Mouse (Mus musculus): ENCODE measurements at regions not wholly inside any gene's neighbourhood (a gene's known extent, or its start where the extent isn't known, plus 50 kb on each side); places are given as distances from the start of the nearest gene placed in this dataset.

DNA sequence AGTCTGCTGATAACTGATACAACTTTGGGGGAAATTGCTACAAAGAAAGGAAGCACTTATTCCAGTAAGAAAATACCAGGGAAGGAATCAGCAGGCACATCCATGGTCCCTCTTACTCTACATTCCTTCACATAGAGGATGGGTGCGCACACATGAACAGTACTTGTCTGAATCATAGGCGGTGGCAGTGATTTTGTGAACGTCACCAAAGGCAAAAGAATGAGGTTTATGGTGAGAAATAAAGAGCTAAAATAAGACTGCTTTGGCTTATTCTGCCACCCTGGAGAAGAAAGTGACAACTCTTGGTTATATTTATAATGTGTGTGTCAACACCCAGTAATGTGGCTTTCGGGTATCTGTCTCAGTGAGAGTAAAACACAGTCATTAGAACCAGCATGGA is 59.9 kb upstream of the Ccdc80 start:
- H3K27ac ChIP-seq (ENCODE audit: insufficient read depth, low read depth, low read length, poor library complexity, severe bottlenecking), result no peak overlapping the region
- no peak for DNase-seq (ENCODE audit: low read depth, low spot score)
- in situ Hi-C loops (cut with MboI; ENCODE audit: low sequenced_read_pairs in 2 of 2, unreplicated experiment in 2 of 2), result no loop called here
- no peak overlapping the region for H3K4me3 ChIP-seq (ENCODE audit: insufficient read depth in 1 of 2, low read depth in 1 of 2, low read length in 2 of 2, poor library complexity in 1 of 2, severe bottlenecking in 1 of 2)
- H3K36me3 ChIP-seq (ENCODE audit: control insufficient read depth, insufficient read depth, low read length, poor library complexity, severe bottlenecking), result no peaks in the 10 kb centered on the region
- TF ChIP-seq HCFC1 (IDR thresholded peaks at IDR 0.05; ENCODE audit: borderline replicate concordance, insufficient read depth, low read length) (no peak), ZNF384 (IDR thresholded peaks at IDR 0.05; ENCODE audit: low read depth, low read length) (no peak), ZC3H11A (IDR thresholded peaks at IDR 0.05; ENCODE audit: borderline replicate concordance, low read depth, low read length) (no peak), MAFK (IDR thresholded peaks at IDR 0.05; ENCODE audit: insufficient read depth, low read depth, low read length) (no peak), CHD2 (IDR thresholded peaks at IDR 0.05; ENCODE audit: low read depth, low read length) (no peak)
- no peak overlapping the region for H3K9ac ChIP-seq (ENCODE audit: insufficient read depth, low read depth, low read length, poor library complexity, severe bottlenecking)
- H3K4me1 ChIP-seq (ENCODE audit: control insufficient read depth in 2 of 2, insufficient read depth in 2 of 2, low read length in 2 of 2, poor library complexity in 1 of 2), result 0 out of 4 replicates have a peak, but pooled peaks cover 0 to 3% of the 10 kb centered on the region in 2 experiments
- H3K9me3 ChIP-seq (ENCODE audit: control insufficient read depth, insufficient read depth, low read depth, low read length), result no peaks in the 10 kb centered on the region

DNA sequence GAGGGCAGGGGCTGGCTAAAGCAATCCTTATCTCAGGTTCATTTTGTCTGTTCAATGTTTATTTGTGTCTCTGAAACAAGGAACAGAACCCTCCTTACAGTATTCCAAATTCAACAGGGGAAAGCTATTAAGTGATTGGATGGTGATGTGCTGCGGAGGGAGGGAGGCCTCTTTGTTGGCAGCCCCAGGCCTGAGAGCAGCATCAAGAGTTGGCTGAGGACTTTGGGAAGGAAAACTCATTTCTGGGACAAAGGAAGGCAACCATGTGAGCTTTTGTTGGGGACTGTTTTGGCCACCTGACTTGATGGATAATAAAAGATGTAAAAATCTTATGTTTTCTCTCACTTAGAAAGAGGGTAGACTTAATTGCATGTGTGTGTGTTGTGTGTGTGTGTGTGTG is 58.8 kb upstream of the Ccdc80 start:
- peaks cover 0 to 6% of the 10 kb centered on the region in 2 experiments; a peak in 2 of 4 replicates for H3K4me1 ChIP-seq (ENCODE audit: control insufficient read depth in 2 of 2, insufficient read depth in 2 of 2, low read length in 2 of 2, poor library complexity in 1 of 2)
- no peaks in the 10 kb centered on the region for H3K36me3 ChIP-seq (ENCODE audit: control insufficient read depth, insufficient read depth, low read length, poor library complexity, severe bottlenecking)
- in situ Hi-C loops (cut with MboI; ENCODE audit: low sequenced_read_pairs in 2 of 2, unreplicated experiment in 2 of 2), result no loop called here
- DNase-seq (ENCODE audit: low read depth, low spot score), result no peak
- H3K9ac ChIP-seq (ENCODE audit: insufficient read depth, low read depth, low read length, poor library complexity, severe bottlenecking), result no peak overlapping the region
- no peak overlapping the region for H3K4me3 ChIP-seq (ENCODE audit: insufficient read depth in 1 of 2, low read depth in 1 of 2, low read length in 2 of 2, poor library complexity in 1 of 2, severe bottlenecking in 1 of 2)
- TF ChIP-seq CHD2 (IDR thresholded peaks at IDR 0.05; ENCODE audit: low read depth, low read length), result no peak
- TF ChIP-seq ZNF384 (IDR thresholded peaks at IDR 0.05; ENCODE audit: low read depth, low read length), result no peak
- TF ChIP-seq ZC3H11A (IDR thresholded peaks at IDR 0.05; ENCODE audit: borderline replicate concordance, low read depth, low read length), result no peak
- TF ChIP-seq MAFK (IDR thresholded peaks at IDR 0.05; ENCODE audit: insufficient read depth, low read depth, low read length), result no peak
- H3K27ac ChIP-seq (ENCODE audit: insufficient read depth, low read depth, low read length, poor library complexity, severe bottlenecking), result no peak overlapping the region
- H3K9me3 ChIP-seq (ENCODE audit: control insufficient read depth, insufficient read depth, low read depth, low read length), result no peaks in the 10 kb centered on the region

- Histone ChIP-seq H3K27ac (ENCODE audit: insufficient read depth, low read depth, low read length, poor library complexity, severe bottlenecking) (no peak overlapping the region), H3K9me3 (ENCODE audit: control insufficient read depth, insufficient read depth, low read depth, low read length) (no peaks in the 10 kb centered on the region), H3K4me3 (ENCODE audit: insufficient read depth in 1 of 2, low read depth in 1 of 2, low read length in 2 of 2, poor library complexity in 1 of 2, severe bottlenecking in 1 of 2) (no peak overlapping the region), H3K4me1 (ENCODE audit: control insufficient read depth in 2 of 2, insufficient read depth in 2 of 2, low read length in 2 of 2, poor library complexity in 1 of 2) (peaks cover 0 to 6% of the 10 kb centered on the region in 2 experiments; a peak in 2 of 4 replicates), H3K9ac (ENCODE audit: insufficient read depth, low read depth, low read length, poor library complexity, severe bottlenecking) (no peak overlapping the region), H3K36me3 (ENCODE audit: control insufficient read depth, insufficient read depth, low read length, poor library complexity, severe bottlenecking) (no peaks in the 10 kb centered on the region)
- DNase-seq (ENCODE audit: low read depth, low spot score), result no peak
- TF ChIP-seq HCFC1 (IDR thresholded peaks at IDR 0.05; ENCODE audit: borderline replicate concordance, insufficient read depth, low read length) (no peak), ZNF384 (IDR thresholded peaks at IDR 0.05; ENCODE audit: low read depth, low read length) (no peak), CHD2 (IDR thresholded peaks at IDR 0.05; ENCODE audit: low read depth, low read length) (no peak), ZC3H11A (IDR thresholded peaks at IDR 0.05; ENCODE audit: borderline replicate concordance, low read depth, low read length) (no peak), MAFK (IDR thresholded peaks at IDR 0.05; ENCODE audit: insufficient read depth, low read depth, low read length) (no peak)
- in situ Hi-C loops (cut with MboI; ENCODE audit: low sequenced_read_pairs in 2 of 2, unreplicated experiment in 2 of 2), result no loop called here
Measured at GRCm38 (mm10) chr16:45036806-45037520, 56.2 kb upstream of the Ccdc80 start.

DNA sequence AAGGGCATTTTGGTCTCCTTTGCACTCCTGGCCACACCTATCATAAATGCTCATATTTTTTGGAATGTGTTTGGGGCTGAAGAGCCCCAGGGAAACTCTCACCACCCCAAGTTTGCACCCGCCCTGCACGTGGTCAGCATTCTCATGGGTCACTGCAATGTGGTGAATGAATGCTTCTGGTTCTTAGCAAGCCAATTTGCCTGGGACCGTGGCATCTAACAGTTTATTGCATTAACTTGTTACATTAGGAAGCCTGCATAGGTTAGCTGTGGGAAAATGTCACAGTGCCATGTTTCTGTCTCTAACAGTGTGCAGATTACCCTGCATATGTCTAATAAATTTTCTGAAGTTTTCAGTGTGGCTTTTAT is 55.7 kb upstream of the Ccdc80 start:
- DNase-seq (ENCODE audit: low read depth, low spot score), result no peak
- Histone ChIP-seq H3K9ac (ENCODE audit: insufficient read depth, low read depth, low read length, poor library complexity, severe bottlenecking) (no peak overlapping the region), H3K4me3 (ENCODE audit: insufficient read depth in 1 of 2, low read depth in 1 of 2, low read length in 2 of 2, poor library complexity in 1 of 2, severe bottlenecking in 1 of 2) (no peak overlapping the region), H3K4me1 (ENCODE audit: control insufficient read depth in 2 of 2, insufficient read depth in 2 of 2, low read length in 2 of 2, poor library complexity in 1 of 2) (peaks cover 0 to 6% of the 10 kb centered on the region in 2 experiments; a peak in 2 of 4 replicates), H3K27ac (ENCODE audit: insufficient read depth, low read depth, low read length, poor library complexity, severe bottlenecking) (no peak overlapping the region), H3K36me3 (ENCODE audit: control insufficient read depth, insufficient read depth, low read length, poor library complexity, severe bottlenecking) (no peaks in the 10 kb centered on the region), H3K9me3 (ENCODE audit: control insufficient read depth, insufficient read depth, low read depth, low read length) (no peaks in the 10 kb centered on the region)
- in situ Hi-C loops (cut with MboI; ENCODE audit: low sequenced_read_pairs in 2 of 2, unreplicated experiment in 2 of 2), result no loop called here
- TF ChIP-seq CHD2 (IDR thresholded peaks at IDR 0.05; ENCODE audit: low read depth, low read length) (no peak), MAFK (IDR thresholded peaks at IDR 0.05; ENCODE audit: insufficient read depth, low read depth, low read length) (no peak), ZNF384 (IDR thresholded peaks at IDR 0.05; ENCODE audit: low read depth, low read length) (no peak), ZC3H11A (IDR thresholded peaks at IDR 0.05; ENCODE audit: borderline replicate concordance, low read depth, low read length) (no peak), HCFC1 (IDR thresholded peaks at IDR 0.05; ENCODE audit: borderline replicate concordance, insufficient read depth, low read length) (no peak)

Data from ES-E14 (cell line).